Mouse (Mus musculus) liver, embryonic 12.5 days (tissue): ENCODE results near the gene Iqcf6. TPM values are rescaled to one million over a fixed set of nuclear protein-coding genes. Genes with fewer than 3 reads are reported as not detected.

Experiments
- ATAC-seq: fragments of 200-750 bp; cut with Nextera tagmentation; 2 replicates; pipeline ENCODE4 v1.8.0; 2017; ENCODE audit warnings: moderate number of reproducible peaks, mild to moderate bottlenecking, moderate library complexity
- H3K27ac ChIP-seq: fragments of 300-500 bp; sonication (generic); 2 replicates; pipeline ENCODE4 v1.5.1; 2016; ENCODE audit warnings: mild to moderate bottlenecking
- H3K27me3 ChIP-seq: fragments of 300-500 bp; sonication (generic); replicated peaks from 2 replicates; pipeline ENCODE4 v1.6.1; 2016; ENCODE audit warnings: mild to moderate bottlenecking, moderate library complexity
- H3K36me3 ChIP-seq: fragments of 300-500 bp; sonication (generic); 2 replicates; pipeline ENCODE4 v1.6.1; 2016; ENCODE audit warnings: mild to moderate bottlenecking, moderate library complexity
- H3K4me1 ChIP-seq: fragments of 300-500 bp; sonication (generic); 2 replicates; pipeline ENCODE4 v1.6.1; 2016
- H3K4me2 ChIP-seq: fragments of 300-500 bp; sonication (generic); 2 replicates; pipeline ENCODE4 v1.6.1; 2016; ENCODE audit warnings: mild to moderate bottlenecking, moderate library complexity
- H3K4me3 ChIP-seq: fragments of 300-500 bp; sonication (generic); 2 replicates; pipeline ENCODE4 v1.5.1; 2016; ENCODE audit warnings: mild to moderate bottlenecking, moderate library complexity
- H3K9ac ChIP-seq: fragments of 300-500 bp; sonication (generic); 2 replicates; pipeline ENCODE4 v1.6.1; 2016; ENCODE audit warnings: mild to moderate bottlenecking, moderate library complexity
- H3K9me3 ChIP-seq: fragments of 300-500 bp; sonication (generic); replicated peaks from 2 replicates; pipeline ENCODE4 v1.6.1; 2016; ENCODE audit warnings: mild to moderate bottlenecking, moderate library complexity
- WGBS: fragments of 180-500 bp; shearing (Covaris S2); methylation state at CpG from one replicate; pipeline ENCODE4 v1.1.7; 2016; ENCODE audit not compliant: insufficient replicate concordance; 5-methylcytosine and 5-hydroxymethylcytosine counted together
- polyA plus RNA-seq: library from polyadenylated mRNA; unstranded; fragments of >200 nt; fragmentation: Nextera tagmentation; extraction: Ambion mirVana; gene quantifications from 2 replicates; pipeline ENCODE4 v1.2.1, GENCODE M21; 2016

Iqcf6 gene
- polyA plus RNA-seq, 1 experiment from 2014 or later, result not detected

- H3K9ac ChIP-seq, result no peak overlapping the region
- H3K27me3 ChIP-seq, result peaks cover 31% of the 10 kb centered on the region
- ATAC-seq, result no peak
- WGBS, result 80% methylated on average over 7 of the region's 7 CpGs
- H3K36me3 ChIP-seq, result peaks cover 51% of the 10 kb centered on the region
- H3K9me3 ChIP-seq, result no peaks in the 10 kb centered on the region
- no peak overlapping the region for H3K27ac ChIP-seq
- H3K4me1 ChIP-seq, result no peaks in the 10 kb centered on the region
- H3K4me2 ChIP-seq, result no peak overlapping the region
- H3K4me3 ChIP-seq, result no peak overlapping the region
These were observed 33.1 kb downstream of the Iqcf6 start for GRCm38 (mm10) chr9:106659441-106659840.

GRCm38 (mm10) chr9:106659935-106660334, 33.6 kb downstream of the Iqcf6 start:
- H3K27me3 ChIP-seq, result peaks cover 26% of the 10 kb centered on the region
- H3K4me3 ChIP-seq, result no peak overlapping the region
- H3K9ac ChIP-seq, result no peak overlapping the region
- no peaks in the 10 kb centered on the region for H3K9me3 ChIP-seq
- peaks cover 55% of the 10 kb centered on the region for H3K36me3 ChIP-seq
- H3K27ac ChIP-seq, result no peak overlapping the region
- H3K4me2 ChIP-seq, result no peak overlapping the region
- WGBS, result 84% methylated on average over 1 of the region's 1 CpGs
- no peaks in the 10 kb centered on the region for H3K4me1 ChIP-seq
- ATAC-seq, result no peak

- Histone ChIP-seq H3K36me3 (peaks cover 64% of the 10 kb centered on the region), H3K27ac (no peak overlapping the region), H3K4me1 (no peaks in the 10 kb centered on the region), H3K9me3 (no peaks in the 10 kb centered on the region), H3K9ac (no peak overlapping the region), H3K4me2 (no peak overlapping the region), H3K4me3 (no peak overlapping the region), H3K27me3 (no peaks in the 10 kb centered on the region)
- 69% methylated on average over 6 of the region's 6 CpGs for WGBS
- no peak for ATAC-seq
These were observed 36.8 kb downstream of the Iqcf6 start for GRCm38 (mm10) chr9:106663200-106663599.

- no peaks in the 10 kb centered on the region for H3K4me1 ChIP-seq
- H3K4me2 ChIP-seq, result no peak overlapping the region
- H3K27me3 ChIP-seq, result no peaks in the 10 kb centered on the region
- no peak overlapping the region for H3K27ac ChIP-seq
- no peaks in the 10 kb centered on the region for H3K9me3 ChIP-seq
- WGBS, result 87% methylated on average over 4 of the region's 4 CpGs
- no peak overlapping the region for H3K9ac ChIP-seq
- H3K36me3 ChIP-seq, result peaks cover 59% of the 10 kb centered on the region
- no peak overlapping the region for H3K4me3 ChIP-seq
- no peak for ATAC-seq
These were observed 38.1 kb downstream of the Iqcf6 start for GRCm38 (mm10) chr9:106664433-106664832.

GRCm38 (mm10) chr9:106664856-106665255, 38.5 kb downstream of the Iqcf6 start:
- ATAC-seq, result no peak
- Histone ChIP-seq H3K4me2 (no peak overlapping the region), H3K27ac (no peak overlapping the region), H3K9ac (no peak overlapping the region), H3K27me3 (no peaks in the 10 kb centered on the region), H3K4me3 (no peak overlapping the region), H3K36me3 (peaks cover 59% of the 10 kb centered on the region), H3K4me1 (no peaks in the 10 kb centered on the region), H3K9me3 (no peaks in the 10 kb centered on the region)
- WGBS, result 77% methylated on average over 6 of the region's 6 CpGs

GRCm38 (mm10) chr9:106673860-106674259, 47.5 kb downstream of the Iqcf6 start:
- ATAC-seq, result peak; percentile 54; the same call in 1 of the 2 replicates
- Histone ChIP-seq H3K9me3 (no peaks in the 10 kb centered on the region), H3K4me1 (peaks cover 19% of the 10 kb centered on the region), H3K9ac (peak overlapping the region; percentile 31; the same call in 1 of the 2 replicates), H3K27ac (no peak overlapping the region), H3K4me3 (no peak overlapping the region), H3K36me3 (peaks cover 45% of the 10 kb centered on the region), H3K27me3 (no peaks in the 10 kb centered on the region), H3K4me2 (no peak overlapping the region)
- WGBS, result 75% methylated on average over 2 of the region's 2 CpGs

GRCm38 (mm10) chr9:106675480-106675879, 49.1 kb downstream of the Iqcf6 start:
- H3K36me3 ChIP-seq, result peaks cover 49% of the 10 kb centered on the region
- 0 out of 2 replicates have a peak, but pooled peaks have one; percentile 42 for ATAC-seq
- WGBS, result 0% methylated on average over 1 of the region's 1 CpGs

GRCm38 (mm10) chr9:106675965-106676364, 49.6 kb downstream of the Iqcf6 start:
- Histone ChIP-seq H3K36me3 (peaks cover 47% of the 10 kb centered on the region), H3K4me3 (no peak overlapping the region), H3K27ac (no peak overlapping the region), H3K27me3 (no peaks in the 10 kb centered on the region), H3K4me1 (peaks cover 19% of the 10 kb centered on the region), H3K9me3 (no peaks in the 10 kb centered on the region), H3K9ac (no peak overlapping the region), H3K4me2 (no peak overlapping the region)
- 0 out of 2 replicates have a peak, but pooled peaks have one; percentile 31 for ATAC-seq
- whole genome bisulfite sequencing, result 64% methylated on average over 9 of the region's 9 CpGs

More at GRCm38 (mm10) chr9:106675480-106675879, 49.1 kb downstream of the Iqcf6 start:
- H3K4me1 ChIP-seq, result peaks cover 19% of the 10 kb centered on the region
- H3K9me3 ChIP-seq, result no peaks in the 10 kb centered on the region
- no peak overlapping the region for H3K9ac ChIP-seq
- no peak overlapping the region for H3K4me2 ChIP-seq
- no peak overlapping the region for H3K4me3 ChIP-seq
- H3K27ac ChIP-seq, result no peak overlapping the region
- H3K27me3 ChIP-seq, result no peaks in the 10 kb centered on the region

- Histone ChIP-seq H3K9ac (no peak overlapping the region), H3K36me3 (peaks cover 46% of the 10 kb centered on the region), H3K27ac (no peak overlapping the region), H3K4me2 (no peak overlapping the region), H3K27me3 (no peaks in the 10 kb centered on the region), H3K4me3 (no peak overlapping the region), H3K9me3 (no peaks in the 10 kb centered on the region), H3K4me1 (peaks cover 19% of the 10 kb centered on the region)
- WGBS, result 64% methylated on average over 4 of the region's 4 CpGs
- no peak for ATAC-seq
These were observed 50.2 kb downstream of the Iqcf6 start for GRCm38 (mm10) chr9:106676571-106676970.

Other genes starting within 250 kb of the Iqcf6 start
- gene Rpl29, start 197.1 kb upstream of the Iqcf6 start, polyA plus RNA-seq, result 870 and 914 TPM in 2 replicates
- 34.0 and 35.2 TPM in 2 replicates for gene Acy1, start 188.3 kb upstream of the Iqcf6 start, polyA plus RNA-seq
- 14.5 and 15.2 TPM in 2 replicates for gene Abhd14b, start 179.1 kb upstream of the Iqcf6 start, polyA plus RNA-seq
- 29.1 and 31.6 TPM in 2 replicates for gene Abhd14a, start 178.9 kb upstream of the Iqcf6 start, polyA plus RNA-seq
- gene Pcbp4, start 173.3 kb upstream of the Iqcf6 start, polyA plus RNA-seq, result 27.3 and 30.9 TPM in 2 replicates
- 0.10 and 0.19 TPM in 2 replicates for gene Gpr62, start 160.6 kb upstream of the Iqcf6 start, polyA plus RNA-seq
- gene Rrp9, start 150.6 kb upstream of the Iqcf6 start, polyA plus RNA-seq, result 54.6 and 58.0 TPM in 2 replicates
- gene Parp3, start 149.6 kb upstream of the Iqcf6 start, polyA plus RNA-seq, result 1.5 and 1.7 TPM in 2 replicates
- not detected in 2 replicates for gene Iqcf1, start 126.6 kb upstream of the Iqcf6 start, polyA plus RNA-seq
- 0.44 TPM in 1 of 2 replicates, not detected in the other for gene Iqcf5, start 112.0 kb upstream of the Iqcf6 start, polyA plus RNA-seq
- gene Iqcf3, start 65.0 kb upstream of the Iqcf6 start, polyA plus RNA-seq, result not detected in 2 replicates
- not detected in 2 replicates for gene Iqcf4, start 55.6 kb upstream of the Iqcf6 start, polyA plus RNA-seq
- not detected in 2 replicates for gene Grm2, start 29.5 kb downstream of the Iqcf6 start, polyA plus RNA-seq
- 16.3 and 16.5 TPM in 2 replicates for gene Tex264, start 59.3 kb downstream of the Iqcf6 start, polyA plus RNA-seq
- 3.9 and 4.0 TPM in 2 replicates for gene Rad54l2, start 162.6 kb downstream of the Iqcf6 start, polyA plus RNA-seq
- 18.6 and 19.3 TPM in 2 replicates for gene Dcaf1, start 195.3 kb downstream of the Iqcf6 start, polyA plus RNA-seq